Mouse (Mus musculus) mesoderm, embryonic 11.5 days (tissue): ENCODE results near the gene Ctf2.
"Not testable (repeated sequence)": the region's sequence is repeated elsewhere in the genome, so short reads cannot be mapped to it uniquely, and the experiment has no call there.

Experiments
- DNase-seq: peaks from one replicate; pipeline ENCODE4 v3.0.0-alpha.2; 2012; ENCODE audit warnings: low read depth, low spot score

Gene Ctf2

DNA sequence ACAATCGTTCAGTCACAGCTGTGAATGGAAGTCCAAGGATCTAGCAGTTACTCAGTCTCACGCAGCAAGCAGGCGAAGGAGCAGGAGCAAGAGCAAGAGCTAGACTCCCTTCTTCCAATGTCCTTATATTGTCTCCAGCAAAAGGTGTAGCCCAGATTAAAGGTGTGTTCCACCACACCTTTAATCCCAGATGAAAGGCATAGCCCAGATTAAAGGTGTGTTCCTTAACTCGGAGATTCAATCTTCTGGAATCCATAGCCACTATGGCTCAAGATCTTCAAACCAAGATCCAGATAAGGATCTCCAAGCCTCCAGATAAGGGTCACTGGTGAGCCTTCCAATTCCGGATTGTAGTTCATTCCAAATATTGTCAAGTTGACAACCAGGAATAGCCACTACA is at the start of gene Ctf2:
TSS of gene Ctf2 (minus strand) at position 101 of the 400 bp plus-strand sequence.
- DNase-seq: not testable (repeated sequence)

- DNase-seq: no peak
These were observed 46.4 kb upstream of the Ctf2 start for GRCm38 (mm10) chr7:127778350-127778749.

- peak; percentile 67 for DNase-seq
These were observed 45.7 kb upstream of the Ctf2 start for GRCm38 (mm10) chr7:127777474-127778266.

GRCm38 (mm10) chr7:127776878-127777473 is 45.0 kb upstream of the Ctf2 start:
- DNase-seq: peak; percentile 97

DNA sequence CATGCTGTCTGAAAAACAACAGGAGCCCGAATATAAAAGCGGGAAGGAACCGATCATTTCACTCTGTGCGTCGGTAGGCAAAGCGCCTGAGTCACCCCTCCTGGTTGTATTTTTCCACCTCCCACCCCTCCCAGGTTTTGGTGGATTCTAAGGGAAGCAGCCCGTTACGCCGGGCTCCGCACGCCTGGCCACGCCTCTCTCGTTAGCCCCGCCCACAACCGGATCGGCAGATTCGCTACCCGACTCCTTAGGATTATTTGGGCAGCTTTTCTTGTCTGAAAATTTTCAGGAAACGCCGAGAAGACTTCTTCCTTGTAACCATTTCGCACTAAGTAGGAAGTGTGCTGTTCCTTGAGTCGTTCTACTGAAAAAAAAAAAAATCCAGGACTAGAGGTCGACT is 44.5 kb upstream of the Ctf2 start, which contains the start of gene Setd1a:
TSS of gene Setd1a (plus strand) at position 245 of the 400 bp plus-strand sequence.
- peak; percentile 88 for DNase-seq

- DNase-seq: not testable (repeated sequence)
These were observed 43.9 kb upstream of the Ctf2 start for GRCm38 (mm10) chr7:127775837-127776236.

DNA sequence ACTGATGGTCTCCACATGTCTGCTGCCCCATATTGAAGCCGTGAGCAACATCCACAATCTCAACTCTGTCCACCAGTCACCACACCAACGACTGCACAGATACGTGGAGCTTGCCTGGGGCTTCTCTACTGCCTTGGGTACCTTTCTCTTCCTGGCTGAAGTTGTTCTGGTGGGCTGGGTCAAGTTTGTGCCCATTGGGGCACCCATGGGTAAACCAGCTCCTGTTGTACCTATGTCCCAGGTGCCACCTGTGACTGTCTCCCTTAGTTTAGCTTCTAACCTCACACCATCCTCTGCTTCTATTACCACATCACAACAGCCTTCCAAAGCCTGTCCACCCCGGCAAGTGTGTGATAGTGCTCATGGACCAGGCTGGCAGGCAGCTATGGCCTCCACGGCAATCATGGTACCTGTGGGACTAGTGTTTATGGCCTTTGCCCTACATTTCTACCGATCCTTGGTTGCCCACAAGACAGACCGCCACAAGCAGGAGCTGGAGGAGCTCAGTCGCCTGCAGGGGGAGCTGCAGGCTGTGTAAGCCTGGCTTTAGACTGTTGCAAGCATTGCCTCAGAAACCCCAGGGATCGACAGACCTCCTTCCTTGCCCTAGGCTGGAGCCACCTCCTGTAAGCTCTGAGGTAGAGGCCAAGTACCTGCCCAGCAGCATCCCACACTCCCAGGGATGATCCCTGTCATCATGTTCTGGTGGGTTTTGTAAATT is 41.9 kb upstream of the Ctf2 start:
- DNase-seq: peak; percentile 85

- DNase-seq: no peak
These were observed 40.6 kb upstream of the Ctf2 start for GRCm38 (mm10) chr7:127772557-127772956.

GRCm38 (mm10) chr7:127772080-127772479 is 40.1 kb upstream of the Ctf2 start:
- no peak for DNase-seq

GRCm38 (mm10) chr7:127771262-127771661 is 39.3 kb upstream of the Ctf2 start:
- no peak for DNase-seq

- peak; percentile 34 for DNase-seq
These were observed 38.3 kb upstream of the Ctf2 start for GRCm38 (mm10) chr7:127770039-127770905.

DNA sequence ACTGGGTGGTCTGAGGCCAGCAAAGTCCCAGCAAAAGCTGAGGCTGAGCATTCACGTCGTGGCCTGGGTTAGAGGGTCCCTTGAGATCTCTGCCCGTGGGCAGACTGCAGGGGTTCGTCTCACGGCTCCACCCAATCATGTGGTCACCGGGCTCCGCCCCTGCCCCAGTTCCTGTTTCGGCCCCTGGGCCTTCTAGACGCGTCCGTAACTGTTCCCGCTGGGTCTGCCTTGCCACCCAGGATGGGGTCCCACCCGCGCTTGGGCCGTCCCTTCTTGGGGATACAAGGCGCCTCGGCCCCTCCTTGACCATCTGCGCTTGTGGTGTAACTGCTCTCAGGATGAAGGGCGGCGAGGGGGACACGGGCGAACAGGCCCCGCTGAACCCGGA is 37.7 kb upstream of the Ctf2 start, which contains the start of gene Orai3:
TSS of gene Orai3 (plus strand) at position 165 of the 388 bp plus-strand sequence.
- peak; percentile 79 for DNase-seq

- DNase-seq: peak; percentile 94
These were observed 37.1 kb upstream of the Ctf2 start for GRCm38 (mm10) chr7:127768997-127769593.

- DNase-seq: no peak
These were observed 36.5 kb upstream of the Ctf2 start for GRCm38 (mm10) chr7:127768346-127768996.

DNA sequence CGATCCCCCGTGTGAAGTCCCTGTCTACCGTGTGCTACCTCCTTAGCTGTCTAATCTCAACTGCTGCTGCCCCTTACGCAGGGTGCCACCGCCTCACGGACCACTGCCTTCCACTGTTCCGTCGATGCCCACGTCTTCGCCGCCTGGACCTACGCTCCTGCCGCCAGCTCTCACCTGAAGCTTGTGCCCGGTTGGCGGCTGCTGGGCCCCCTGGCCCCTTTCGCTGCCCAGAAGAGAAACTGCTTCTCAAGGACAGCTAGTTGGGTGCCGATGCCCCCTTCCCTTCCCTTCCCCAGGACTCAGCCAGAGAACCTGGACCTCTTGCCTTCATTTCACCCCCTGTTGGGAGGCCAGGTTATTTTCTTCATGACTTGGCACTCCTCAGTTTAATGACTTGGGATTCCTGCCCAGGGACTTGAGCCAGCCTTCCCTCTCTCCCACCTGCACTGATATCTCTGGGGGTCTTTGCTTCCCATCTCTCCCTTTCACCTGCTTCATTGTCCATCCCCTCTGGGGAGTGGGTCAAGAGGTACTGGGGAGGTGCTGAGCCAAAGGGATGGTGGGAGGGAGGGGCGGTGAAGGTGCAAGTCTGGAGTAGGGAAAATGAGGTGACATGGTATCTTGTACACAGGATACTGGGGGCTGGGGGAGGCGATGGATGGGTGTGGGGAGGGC is 35.8 kb upstream of the Ctf2 start:
- no peak for DNase-seq

- DNase-seq: no peak
These were observed 35.1 kb upstream of the Ctf2 start for GRCm38 (mm10) chr7:127766851-127767609.

DNA sequence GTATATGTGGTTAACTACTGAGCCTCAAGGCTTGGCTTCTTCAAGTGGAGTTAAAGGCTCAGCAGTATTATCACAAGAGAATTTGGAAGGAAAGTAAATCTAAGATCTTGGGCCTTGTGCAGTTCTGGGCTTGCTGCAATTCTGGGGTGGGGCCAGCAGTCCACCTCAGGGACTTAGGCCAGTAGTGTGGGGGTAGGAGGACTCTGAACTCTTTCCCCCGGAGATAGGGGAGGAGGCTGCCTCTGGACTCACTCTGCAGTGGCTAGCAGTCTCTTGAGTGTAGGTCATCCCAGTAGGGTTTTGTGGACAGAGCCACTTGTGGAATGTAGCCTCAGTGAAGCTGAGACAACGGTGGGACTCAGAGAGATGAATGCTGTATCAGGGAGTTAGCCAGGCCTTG is 33.8 kb upstream of the Ctf2 start:
- no peak for DNase-seq

GRCm38 (mm10) chr7:127763642-127764041 is 31.7 kb upstream of the Ctf2 start:
- no peak for DNase-seq

DNA sequence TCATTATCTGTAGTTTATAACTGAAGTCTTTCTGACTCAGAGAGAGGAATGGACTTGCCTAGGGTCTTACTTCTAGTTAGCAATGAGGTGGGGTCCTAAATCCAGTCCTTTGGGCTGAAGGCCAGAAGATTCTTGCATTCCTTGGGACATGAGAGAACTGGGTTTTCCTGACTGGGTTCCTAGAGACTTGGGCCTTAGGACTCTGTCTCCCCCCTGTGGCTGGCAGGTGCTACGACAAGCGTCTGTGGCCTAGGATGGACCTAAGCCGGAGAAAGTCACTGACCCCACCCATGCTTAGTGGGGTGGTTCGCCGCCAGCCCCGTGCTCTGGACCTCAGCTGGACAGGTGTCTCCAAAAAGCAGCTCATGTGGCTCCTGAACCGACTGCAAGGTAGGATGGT is 29.1 kb upstream of the Ctf2 start:
- DNase-seq: peak; percentile 79
